Mouse (Mus musculus): ENCODE measurements around the gene Spem2. TPM values are rescaled to one million over a fixed set of nuclear protein-coding genes. Genes with fewer than 3 reads are reported as not detected.

Gene Spem2
- total RNA-seq, 2 experiments from 2014 or later: not detected

- no peak for DNase-seq (ENCODE audit: low spot score)
- intact Hi-C loops (cut with DNase I): loop anchor here (2.0 kb wide), 1 partner anchor 38 kb away; no protein-coding TSS in a partner anchor
Observed at GRCm38 (mm10) chr11:69836703-69837576, 18.7 kb upstream of the Spem2 start.

- intact Hi-C loops (cut with DNase I): loop anchor here (2.0 kb wide), 1 partner anchor 37 kb away; no protein-coding TSS in a partner anchor
Observed at GRCm38 (mm10) chr11:69835966-69836335, 17.7 kb upstream of the Spem2 start.

DNA sequence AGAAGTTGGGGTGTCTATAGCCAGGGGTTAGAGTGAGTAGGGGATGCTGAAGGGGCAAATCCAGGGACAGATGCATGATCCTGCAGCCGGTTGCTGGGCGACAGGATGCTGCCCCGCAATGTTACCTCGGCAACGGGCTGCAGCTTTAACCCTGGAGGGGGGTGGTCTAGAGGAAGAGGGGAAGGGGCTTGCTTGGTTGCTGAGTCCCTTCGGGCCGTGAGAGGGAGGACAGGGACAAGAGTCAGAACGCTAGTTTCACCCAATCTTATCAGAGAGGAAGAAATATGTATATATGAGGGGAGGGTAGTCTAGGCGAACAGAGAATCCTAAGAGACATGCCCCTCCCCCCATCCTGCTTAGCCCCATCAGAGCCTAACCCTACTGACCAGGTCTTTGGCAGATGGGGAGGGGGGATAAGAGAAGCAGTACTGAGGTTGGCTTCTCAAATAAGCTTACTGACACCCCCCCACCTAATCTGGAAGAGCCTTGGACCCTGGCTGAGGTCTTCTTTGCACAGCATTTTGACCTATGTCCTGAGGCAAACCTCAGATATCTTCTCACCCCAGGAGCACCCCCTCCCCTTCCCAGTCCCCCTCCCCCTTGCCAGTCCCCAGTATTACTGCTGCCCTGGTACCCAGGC, 17.2 kb upstream of the Spem2 start:
- no peak for DNase-seq (ENCODE audit: low spot score)
- intact Hi-C loops (cut with DNase I): no loop called here

More at GRCm38 (mm10) chr11:69835966-69836335, 17.7 kb upstream of the Spem2 start:
- no peak for DNase-seq (ENCODE audit: low spot score)

- intact Hi-C loops (cut with DNase I): no loop called here
- no peak for DNase-seq (ENCODE audit: low spot score)
Observed at GRCm38 (mm10) chr11:69834001-69834549, 15.8 kb upstream of the Spem2 start.

DNA sequence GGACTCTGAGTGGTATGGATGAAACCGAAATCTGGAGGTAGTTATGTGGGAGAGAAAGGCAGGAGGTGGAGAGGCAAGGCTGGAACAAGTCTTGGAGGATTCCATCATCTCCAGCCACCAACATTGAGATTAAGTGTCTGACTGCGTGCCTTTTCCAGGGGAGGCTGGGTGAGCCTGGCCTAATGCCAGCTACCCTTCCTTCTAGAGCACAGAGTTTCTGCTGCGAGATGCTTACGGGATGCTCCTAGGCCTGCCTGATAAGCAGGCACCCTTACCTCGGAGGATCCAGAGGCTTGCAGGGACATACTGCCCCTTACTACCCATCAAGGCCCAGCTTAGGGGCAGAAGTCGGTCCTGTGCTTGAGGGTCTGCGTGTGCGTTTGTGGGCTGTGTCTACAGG, 15.3 kb upstream of the Spem2 start:
- intact Hi-C loops (cut with DNase I): no loop called here
- no peak for DNase-seq (ENCODE audit: low spot score)

GRCm38 (mm10) chr11:69828832-69829231, 10.6 kb upstream of the Spem2 start:
- DNase-seq (ENCODE audit: low spot score): no peak
- intact Hi-C loops (cut with DNase I): no loop called here

GRCm38 (mm10) chr11:69823456-69823855, 5.2 kb upstream of the Spem2 start:
- DNase-seq (ENCODE audit: low spot score): no peak
- intact Hi-C loops (cut with DNase I): no loop called here

- intact Hi-C loops (cut with DNase I): no loop called here
Observed at GRCm38 (mm10) chr11:69822080-69822479, 3.8 kb upstream of the Spem2 start, which contains the start of gene Spem1. TSS of gene Spem1 (minus strand) at chr11:69822180.

GRCm38 (mm10) chr11:69818871-69819270, 606 bp upstream of the Spem2 start:
- DNase-seq (ENCODE audit: low spot score): no peak

More at GRCm38 (mm10) chr11:69822080-69822479, 3.8 kb upstream of the Spem2 start, which contains the start of gene Spem1:
- no peak for DNase-seq (ENCODE audit: low spot score)

GRCm38 (mm10) chr11:69816520-69816919, 1.7 kb downstream of the Spem2 start:
- intact Hi-C loops (cut with DNase I): no loop called here
- DNase-seq (ENCODE audit: low spot score): no peak

More at GRCm38 (mm10) chr11:69818871-69819270, 606 bp upstream of the Spem2 start:
- intact Hi-C loops (cut with DNase I): no loop called here

DNA sequence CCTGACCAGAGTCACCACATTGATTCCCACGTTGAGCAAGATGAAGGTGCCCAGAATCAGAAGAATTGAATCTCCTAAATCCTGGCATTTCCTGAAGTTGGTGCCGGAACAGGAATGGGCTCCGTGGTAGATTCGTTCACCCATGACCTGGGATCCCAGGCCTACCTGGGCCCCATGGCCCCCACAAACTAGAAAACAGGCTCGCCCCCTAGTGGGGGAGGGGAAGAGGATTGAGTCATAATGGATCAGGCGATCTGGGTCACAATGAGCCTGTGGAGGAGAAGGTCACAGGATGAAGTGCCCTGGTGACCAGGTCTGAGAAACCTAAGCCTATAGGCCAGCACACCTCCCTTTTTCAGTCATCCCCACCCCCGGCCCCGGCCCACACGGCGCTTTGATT, 3.1 kb downstream of the Spem2 start, which contains the start of gene Gm39566:
Gene Gm39566 (minus strand): TSS at position 144 of the 400 bp plus-strand sequence.
- intact Hi-C loops (cut with DNase I): no loop called here
- no peak for DNase-seq (ENCODE audit: low spot score)

GRCm38 (mm10) chr11:69810280-69810679, 8.0 kb downstream of the Spem2 start:
- no peak for DNase-seq (ENCODE audit: low spot score)
- intact Hi-C loops (cut with DNase I): loop anchor here (2.0 kb wide), 1 partner anchor 17 kb away; no protein-coding TSS in a partner anchor

DNA sequence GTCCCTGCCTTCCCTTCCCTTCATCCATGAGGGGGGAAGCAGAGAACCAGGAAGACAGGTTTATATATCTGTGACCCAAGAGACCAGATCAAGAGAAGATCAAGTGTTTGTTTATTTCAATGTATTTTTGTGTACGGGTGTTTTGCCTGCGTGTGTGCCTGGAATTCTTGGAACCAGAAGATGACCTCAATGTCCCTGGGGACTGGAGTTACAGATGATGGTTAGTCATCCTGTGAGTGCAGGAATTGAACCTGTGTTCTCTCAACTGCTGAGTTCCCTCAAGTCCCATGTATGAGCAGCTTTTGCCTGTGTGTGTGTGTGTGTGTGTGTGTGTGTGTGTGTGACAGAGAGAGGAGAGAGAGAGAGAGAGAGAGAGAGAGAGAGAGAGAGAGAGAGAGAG, 10.6 kb downstream of the Spem2 start:
- intact Hi-C loops (cut with DNase I): no loop called here

DNA sequence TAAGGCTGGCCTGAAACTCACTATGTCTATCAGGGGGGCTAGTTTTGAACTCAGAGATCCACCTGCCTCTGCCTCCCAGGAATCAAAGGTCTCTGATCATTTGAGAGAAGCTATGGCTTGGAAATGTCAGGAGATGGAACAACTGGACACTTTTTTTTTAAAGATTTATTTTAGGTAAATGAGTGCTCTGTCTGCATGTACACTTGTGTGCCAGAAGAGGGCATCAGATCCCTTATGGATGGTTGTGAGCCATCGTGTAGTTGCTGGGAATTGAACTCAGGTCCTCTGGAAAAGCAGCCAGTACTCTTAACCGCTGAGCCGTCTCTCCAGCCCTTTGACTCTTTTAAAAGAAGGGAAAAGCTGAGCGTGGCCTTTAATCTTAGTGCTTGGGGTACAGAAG, 11.9 kb downstream of the Spem2 start:
- intact Hi-C loops (cut with DNase I): no loop called here

More for the DNA sequence above, 10.6 kb downstream of the Spem2 start:
- no peak for DNase-seq (ENCODE audit: low spot score)

DNA sequence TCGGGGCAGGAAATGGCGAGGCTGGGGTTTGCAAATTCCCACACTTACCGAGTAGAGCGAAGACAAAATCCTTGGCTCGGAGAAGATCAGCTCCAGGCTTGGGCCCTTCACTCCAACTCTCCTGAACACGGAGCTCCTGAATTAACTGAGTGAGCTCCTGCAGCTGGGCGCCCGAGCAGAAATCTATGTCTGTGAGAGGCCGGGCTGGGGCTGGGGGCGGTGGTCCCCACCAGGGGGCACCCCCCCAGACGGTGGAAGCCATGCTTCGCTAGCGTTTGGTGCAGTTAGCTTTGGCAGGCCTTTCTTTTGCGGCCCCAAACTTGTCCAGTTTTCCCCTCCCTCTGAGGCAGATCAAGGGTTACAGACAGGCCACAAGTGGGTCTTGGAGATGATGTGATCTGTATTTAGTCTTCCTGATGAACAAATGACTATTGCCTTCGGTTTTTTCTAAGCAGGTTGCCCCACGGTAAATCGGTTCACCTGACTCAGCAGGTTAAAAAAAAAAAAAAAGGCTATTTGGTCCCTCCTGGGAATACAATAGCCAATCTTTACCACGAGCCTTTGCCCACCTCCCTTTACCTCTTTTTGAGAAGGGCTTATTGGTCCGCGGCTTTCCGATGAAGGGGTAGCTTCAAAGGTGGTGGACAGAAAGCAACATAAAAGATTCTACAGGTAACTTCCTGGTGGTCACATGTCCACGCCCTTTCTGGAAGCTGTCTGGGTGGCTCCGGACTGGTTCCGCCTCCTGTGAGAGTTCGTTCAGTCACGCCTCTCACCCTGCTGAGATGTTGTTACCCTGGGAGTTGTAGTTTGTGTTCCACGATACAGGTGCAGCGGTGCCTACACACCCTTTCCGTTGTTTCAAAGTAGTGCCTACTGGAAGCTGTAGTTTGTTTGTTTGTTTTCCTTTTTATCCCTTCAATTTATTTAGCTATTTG, 13.0 kb downstream of the Spem2 start, which contains the start of gene Tmem102:
Gene Tmem102 (minus strand): TSS at position 653 of the 938 bp plus-strand sequence.
- intact Hi-C loops (cut with DNase I): no loop called here
- no peak for DNase-seq (ENCODE audit: low spot score)

More for the DNA sequence above, 11.9 kb downstream of the Spem2 start:
- DNase-seq (ENCODE audit: low spot score): no peak

DNA sequence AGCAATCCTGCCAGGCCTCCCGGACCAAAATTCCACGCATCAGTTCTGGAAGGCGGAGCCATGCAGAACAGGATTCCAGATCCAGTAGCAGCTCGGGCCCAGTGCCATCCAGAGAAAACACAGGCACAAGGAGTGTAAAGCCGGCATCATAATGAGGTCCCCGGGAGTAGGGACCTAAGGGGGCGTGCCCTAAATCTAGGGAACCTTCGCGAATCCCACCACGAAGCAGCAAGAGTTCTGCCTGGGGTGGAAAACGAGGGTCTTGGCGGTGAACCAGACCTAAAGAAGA, 13.7 kb downstream of the Spem2 start:
- intact Hi-C loops (cut with DNase I): no loop called here
- peak; percentile 38 for DNase-seq (ENCODE audit: low spot score)

DNA sequence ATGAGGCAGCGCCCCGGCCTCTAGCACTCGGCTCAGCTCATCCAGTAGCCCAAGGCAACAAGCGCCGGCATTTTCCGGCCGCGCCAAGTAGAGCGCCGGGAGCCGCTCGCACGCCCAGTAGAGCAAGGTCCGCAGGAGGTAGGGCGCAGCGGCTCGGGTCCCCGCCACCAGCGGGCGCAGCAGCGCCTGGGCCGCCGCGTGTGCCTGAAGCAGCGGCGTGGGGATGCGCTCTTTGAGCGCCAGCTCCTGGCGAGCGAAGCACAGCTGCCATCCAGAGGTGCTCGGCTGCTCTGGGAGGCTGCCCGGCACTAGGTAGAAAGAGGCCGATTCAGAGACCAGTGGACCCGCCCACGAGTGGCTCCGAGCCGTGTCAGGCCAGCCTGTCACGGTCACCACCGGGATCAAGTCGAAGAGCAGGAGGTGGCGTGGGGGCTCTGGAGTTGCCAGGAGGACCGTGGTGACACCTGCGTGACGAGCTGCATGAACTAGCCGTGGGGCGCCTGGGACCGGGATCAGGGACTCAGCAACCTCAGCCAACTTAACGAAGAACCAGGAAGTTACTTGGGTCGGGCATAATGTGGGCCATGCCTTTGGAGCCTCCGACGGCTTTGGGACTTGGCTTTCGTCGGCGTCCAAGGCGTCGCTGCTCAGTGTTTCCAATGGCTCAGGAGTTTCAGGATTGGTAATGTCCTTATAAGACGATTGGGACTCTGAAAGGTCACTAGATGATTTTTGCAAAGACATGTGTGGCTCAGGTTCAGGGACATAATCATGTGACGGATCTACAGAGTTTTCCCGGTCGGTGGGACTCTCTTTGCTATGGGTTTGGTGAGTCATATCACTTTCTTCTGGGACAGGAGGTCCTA, 14.2 kb downstream of the Spem2 start:
- peak; percentile 68 for DNase-seq (ENCODE audit: low spot score)

GRCm38 (mm10) chr11:69803328-69803727, 14.9 kb downstream of the Spem2 start:
- no peak for DNase-seq (ENCODE audit: low spot score)
- intact Hi-C loops (cut with DNase I): loop anchor here (2.0 kb wide), 2 partner anchors 37 to 73 kb away; no protein-coding TSS in a partner anchor

More for the DNA sequence above, 14.2 kb downstream of the Spem2 start:
- intact Hi-C loops (cut with DNase I): loop anchor here (2.0 kb wide), 2 partner anchors 37 to 73 kb away; no protein-coding TSS in a partner anchor

Measured in heart, postnatal 25 days (tissue).